Mouse (Mus musculus) small intestine, adult 2 months (tissue): ENCODE data around the gene Vps45.

Experiments
- CTCF ChIP-seq: fragments of 200-500 bp; IDR thresholded peaks from 2 replicates; pipeline ENCODE4 v1.5.1; 2012; ENCODE audit warnings: low read depth, mild to moderate bottlenecking, control low read depth, inconsistent platforms, low read length, moderate library complexity, mixed read lengths; ENCODE audit not compliant: insufficient replicate concordance, insufficient read length; ENCODE audit errors: extremely low read depth
- POLR2A ChIP-seq: fragments of 200-500 bp; IDR thresholded peaks from 2 replicates; pipeline ENCODE4 v1.6.1; 2012; ENCODE audit warnings: low read depth, mild to moderate bottlenecking, control low read depth, inconsistent platforms, low read length, moderate library complexity

DNA sequence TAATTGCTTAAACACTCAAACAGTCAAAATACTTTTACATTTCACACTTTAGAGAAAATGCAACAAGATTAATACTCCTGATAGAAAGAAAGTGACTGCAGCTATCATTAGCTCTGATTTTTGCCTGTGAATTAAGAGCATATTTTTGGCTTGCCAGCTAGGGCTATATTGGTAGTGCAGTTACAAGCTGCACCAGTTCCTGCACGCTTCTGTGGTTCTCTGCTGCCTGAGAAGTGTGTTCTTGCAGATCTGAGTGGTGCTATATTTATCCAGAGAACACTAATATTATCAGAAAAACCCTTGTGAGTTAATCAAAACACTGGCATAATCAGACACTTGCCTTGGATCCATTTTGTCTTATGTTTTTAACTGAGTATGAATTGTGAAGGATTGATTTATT is 15.2 kb downstream of the Vps45 start:
- no peak for TF ChIP-seq CTCF
- TF ChIP-seq POLR2A = no peak
